Mouse (Mus musculus) midbrain, embryonic 16.5 days (tissue): Measurements from ENCODE around the gene Col18a1. TPM values are rescaled to one million over a fixed set of nuclear protein-coding genes. Genes with fewer than 3 reads are reported as not detected.

Source experiments
- ATAC-seq: fragments of 200-750 bp; cut with Nextera tagmentation; 2 replicates; pipeline ENCODE4 v1.8.0; 2017; ENCODE audit warnings: moderate TSS enrichment
- H3K27ac ChIP-seq: fragments of 300-500 bp; sonication (generic); 2 replicates; pipeline ENCODE4 v1.5.1; 2014; ENCODE audit warnings: mild to moderate bottlenecking, low read length, mixed read lengths
- H3K27me3 ChIP-seq: fragments of 300-500 bp; sonication (generic); 2 replicates; pipeline ENCODE4 v1.6.1; 2014; ENCODE audit warnings: low read depth, low read length, mixed read lengths; ENCODE audit not compliant: control insufficient read depth, insufficient read depth
- H3K36me3 ChIP-seq: fragments of 300-500 bp; sonication (generic); 2 replicates; pipeline ENCODE4 v1.6.1; 2014; ENCODE audit warnings: mild to moderate bottlenecking, low read length, moderate library complexity, mixed read lengths; ENCODE audit not compliant: control insufficient read depth, insufficient read depth
- H3K4me1 ChIP-seq: fragments of 300-500 bp; sonication (generic); 2 replicates; pipeline ENCODE4 v1.6.1; 2014; ENCODE audit warnings: mild to moderate bottlenecking, low read length, mixed read lengths; ENCODE audit not compliant: control insufficient read depth, insufficient read depth
- H3K4me2 ChIP-seq: fragments of 300-500 bp; sonication (generic); 2 replicates; pipeline ENCODE4 v1.6.1; 2014; ENCODE audit warnings: mild to moderate bottlenecking, low read length, mixed read lengths
- H3K4me3 ChIP-seq: fragments of 300-500 bp; sonication (generic); 2 replicates; pipeline ENCODE4 v1.5.1; 2014; ENCODE audit warnings: low read depth, mild to moderate bottlenecking, low read length, moderate library complexity, mixed read lengths
- H3K9ac ChIP-seq: fragments of 300-500 bp; sonication (generic); 2 replicates; pipeline ENCODE4 v1.6.1; 2014; ENCODE audit warnings: low read depth, low read length, mixed read lengths
- H3K9me3 ChIP-seq: fragments of 300-500 bp; sonication (generic); replicated peaks from 2 replicates; pipeline ENCODE4 v1.6.1; 2014; ENCODE audit warnings: mild to moderate bottlenecking, low read length, mixed read lengths; ENCODE audit not compliant: control insufficient read depth, poor library complexity, severe bottlenecking
- WGBS: fragments of 180-500 bp; shearing (Covaris S2); extraction: QIAGEN DNeasy Blood & Tissue Kit; methylation state at CpG from one replicate; pipeline ENCODE4 v1.1.7; 2014; 5-methylcytosine and 5-hydroxymethylcytosine counted together
- polyA plus RNA-seq: library from polyadenylated mRNA; unstranded; fragments of >200 nt; fragmentation: Nextera tagmentation; extraction: Ambion mirVana; gene quantifications from 2 replicates; pipeline ENCODE4 v1.2.1, GENCODE M21; 2015

Gene Col18a1
- polyA plus RNA-seq, 1 experiment from 2014 or later, result 20.4 TPM

DNA sequence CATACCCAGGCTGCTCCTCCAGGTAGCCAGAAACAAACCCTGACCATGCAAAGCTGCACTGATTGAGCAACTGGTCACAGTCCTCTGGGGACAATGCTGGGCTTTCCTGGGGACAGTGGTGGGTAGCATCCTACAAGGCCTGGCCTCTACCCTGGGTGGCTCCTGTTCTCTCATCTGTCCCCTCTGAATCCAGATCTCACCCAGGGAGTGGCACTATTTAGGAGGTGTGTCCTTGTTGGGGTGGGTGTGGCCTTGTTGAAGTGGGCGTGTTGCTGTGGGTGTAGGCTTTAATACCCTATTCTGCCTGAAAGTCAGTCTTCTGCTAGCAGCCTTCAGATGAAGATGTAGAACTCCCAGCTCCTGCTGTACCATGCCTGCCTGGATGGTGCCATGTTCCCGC is 39.8 kb downstream of the Col18a1 start:
- Histone ChIP-seq H3K9me3 (no peaks in the 10 kb centered on the region), H3K36me3 (no peaks in the 10 kb centered on the region), H3K4me3 (no peak overlapping the region), H3K4me2 (no peak overlapping the region), H3K4me1 (peaks cover 2% of the 10 kb centered on the region; the same call in 1 of the 2 replicates), H3K9ac (no peak overlapping the region), H3K27me3 (no peaks in the 10 kb centered on the region), H3K27ac (no peak overlapping the region)
- WGBS, result 94% methylated on average over 2 of the region's 2 CpGs
- no peak for ATAC-seq

DNA sequence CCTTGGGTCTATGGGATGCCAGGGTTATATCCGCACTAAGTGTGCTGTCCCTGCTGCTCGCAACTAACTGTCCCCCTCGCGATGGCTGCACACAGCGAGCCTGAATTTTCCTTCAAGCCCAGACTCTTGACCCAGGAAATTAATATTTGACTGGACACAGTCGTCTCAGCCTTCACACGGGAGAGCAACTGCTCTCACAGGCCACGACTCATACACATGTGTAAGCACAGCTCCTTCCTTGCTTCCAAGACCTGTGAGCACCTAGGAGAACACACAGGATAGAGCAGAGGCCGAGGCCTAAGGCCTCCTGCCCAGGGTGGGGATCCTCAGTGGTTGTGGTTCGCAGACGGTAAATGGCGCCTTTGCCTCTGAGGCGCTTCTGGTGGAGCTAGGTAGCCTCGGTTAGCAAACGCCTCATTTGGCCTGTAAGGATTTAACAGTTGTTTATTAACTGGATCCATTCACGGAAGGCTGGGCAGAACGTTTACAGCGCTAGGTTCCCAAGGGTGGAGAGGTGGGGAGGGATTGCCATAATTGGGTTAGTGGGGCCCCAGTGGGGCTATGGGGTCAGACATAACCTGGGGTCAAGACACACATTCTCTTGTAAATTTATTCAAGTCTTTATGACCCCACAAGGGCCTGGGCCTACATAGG is 41.1 kb downstream of the Col18a1 start:
- 88% methylated on average over 18 of the region's 18 CpGs for WGBS
- H3K36me3 ChIP-seq, result no peaks in the 10 kb centered on the region
- H3K9ac ChIP-seq, result no peak overlapping the region
- no peaks in the 10 kb centered on the region for H3K9me3 ChIP-seq
- H3K4me3 ChIP-seq, result no peak overlapping the region
- ATAC-seq, result no peak
- no peak overlapping the region for H3K4me2 ChIP-seq
- no peak overlapping the region for H3K27ac ChIP-seq
- no peaks in the 10 kb centered on the region for H3K27me3 ChIP-seq
- H3K4me1 ChIP-seq, result no peaks in the 10 kb centered on the region

- no peaks in the 10 kb centered on the region for H3K9me3 ChIP-seq
- no peak overlapping the region for H3K4me2 ChIP-seq
- no peak for ATAC-seq
- no peak overlapping the region for H3K9ac ChIP-seq
- no peak overlapping the region for H3K4me3 ChIP-seq
- no peak overlapping the region for H3K27ac ChIP-seq
- H3K36me3 ChIP-seq, result no peaks in the 10 kb centered on the region
- no peaks in the 10 kb centered on the region for H3K4me1 ChIP-seq
- 60% methylated on average over 8 of the region's 8 CpGs for WGBS
- H3K27me3 ChIP-seq, result no peaks in the 10 kb centered on the region
These were observed 42.4 kb downstream of the Col18a1 start for GRCm38 (mm10) chr10:77123953-77124352.

GRCm38 (mm10) chr10:77121287-77122022 is 44.9 kb downstream of the Col18a1 start:
- H3K4me2 ChIP-seq, result no peak overlapping the region
- no peak overlapping the region for H3K9ac ChIP-seq
- H3K9me3 ChIP-seq, result no peaks in the 10 kb centered on the region
- WGBS, result 93% methylated on average over 6 of the region's 8 CpGs
- H3K27me3 ChIP-seq, result no peaks in the 10 kb centered on the region
- H3K27ac ChIP-seq, result no peak overlapping the region
- no peak for ATAC-seq
- no peaks in the 10 kb centered on the region for H3K4me1 ChIP-seq
- H3K4me3 ChIP-seq, result no peak overlapping the region
- H3K36me3 ChIP-seq, result no peaks in the 10 kb centered on the region

GRCm38 (mm10) chr10:77120501-77120900 is 45.8 kb downstream of the Col18a1 start:
- H3K4me3 ChIP-seq, result no peak overlapping the region
- no peak for ATAC-seq

GRCm38 (mm10) chr10:77119437-77119836 is 46.9 kb downstream of the Col18a1 start:
- H3K4me2 ChIP-seq, result no peak overlapping the region
- no peak overlapping the region for H3K27ac ChIP-seq
- H3K36me3 ChIP-seq, result no peaks in the 10 kb centered on the region
- no peaks in the 10 kb centered on the region for H3K27me3 ChIP-seq
- no peaks in the 10 kb centered on the region for H3K4me1 ChIP-seq
- H3K9ac ChIP-seq, result no peak overlapping the region
- 89% methylated on average over 11 of the region's 11 CpGs for WGBS
- H3K9me3 ChIP-seq, result no peaks in the 10 kb centered on the region
- ATAC-seq, result no peak
- H3K4me3 ChIP-seq, result no peak overlapping the region

More at GRCm38 (mm10) chr10:77120501-77120900, 45.8 kb downstream of the Col18a1 start:
- 88% methylated on average over 4 of the region's 4 CpGs for WGBS
- Histone ChIP-seq H3K36me3 (no peaks in the 10 kb centered on the region), H3K4me2 (no peak overlapping the region), H3K27me3 (no peaks in the 10 kb centered on the region), H3K4me1 (no peaks in the 10 kb centered on the region), H3K9me3 (no peaks in the 10 kb centered on the region), H3K9ac (no peak overlapping the region), H3K27ac (no peak overlapping the region)

DNA sequence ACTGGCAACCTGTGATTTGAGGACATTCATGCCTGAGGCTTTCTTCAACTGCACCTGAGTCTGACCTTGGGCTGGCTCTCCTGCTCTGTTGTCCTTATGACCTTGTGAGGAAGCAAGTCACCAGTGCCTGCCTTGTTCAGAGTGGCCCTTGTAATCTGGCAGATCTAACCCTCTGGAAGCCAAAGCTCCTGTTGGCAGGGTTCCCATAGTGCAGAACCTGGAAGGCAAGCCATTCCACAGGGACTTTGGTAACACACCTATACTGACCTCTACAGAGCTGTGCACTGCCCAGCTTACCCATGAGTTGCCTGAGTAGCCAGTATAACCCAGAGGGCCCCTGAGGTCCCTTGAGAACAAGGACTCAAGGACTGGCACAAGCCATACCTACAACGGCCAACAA is 48.0 kb downstream of the Col18a1 start:
- no peaks in the 10 kb centered on the region for H3K36me3 ChIP-seq
- 92% methylated on average over 1 of the region's 1 CpGs for WGBS
- no peak overlapping the region for H3K4me2 ChIP-seq
- ATAC-seq, result no peak
- no peaks in the 10 kb centered on the region for H3K4me1 ChIP-seq
- no peaks in the 10 kb centered on the region for H3K9me3 ChIP-seq
- H3K27me3 ChIP-seq, result no peaks in the 10 kb centered on the region
- H3K4me3 ChIP-seq, result no peak overlapping the region
- no peak overlapping the region for H3K9ac ChIP-seq
- H3K27ac ChIP-seq, result no peak overlapping the region

GRCm38 (mm10) chr10:77116537-77117455 is 49.6 kb downstream of the Col18a1 start:
- H3K36me3 ChIP-seq, result no peaks in the 10 kb centered on the region
- H3K4me3 ChIP-seq, result no peak overlapping the region
- H3K4me2 ChIP-seq, result no peak overlapping the region
- no peaks in the 10 kb centered on the region for H3K27me3 ChIP-seq
- no peak overlapping the region for H3K9ac ChIP-seq
- 24% methylated on average over 4 of the region's 4 CpGs for WGBS
- H3K27ac ChIP-seq, result 0 out of 2 replicates have a peak overlapping the region, but pooled peaks have one; percentile 10
- H3K9me3 ChIP-seq, result no peaks in the 10 kb centered on the region
- ATAC-seq, result 0 out of 2 replicates have a peak, but pooled peaks have one; percentile 17
- H3K4me1 ChIP-seq, result no peaks in the 10 kb centered on the region
